Mouse (Mus musculus) monocyte, adult 5-6 weeks (primary cell): ENCODE measurements around the gene Scgb1b3. TPM values are rescaled to one million over a fixed set of nuclear protein-coding genes. Genes with fewer than 3 reads are reported as not detected.

Experiments
- ATAC-seq: fragments of 153-309, 156-312 bp; replicated peaks from 2 replicates; pipeline ENCODE4 v1.8.0; 2017; ENCODE audit warnings: mild to moderate bottlenecking; ENCODE audit not compliant: low TSS enrichment, insufficient number of reproducible peaks, severe bottlenecking, poor library complexity, low FRiP score
- total RNA-seq: library from RNA; stranded (forward); fragments of 200-1000, 200-491, 200-594 nt; gene quantifications from 3 replicates; pipeline ENCODE4 v1.2.3, GENCODE M21; 2017

Scgb1b3 gene
- not detected in 3 replicates for total RNA-seq

DNA sequence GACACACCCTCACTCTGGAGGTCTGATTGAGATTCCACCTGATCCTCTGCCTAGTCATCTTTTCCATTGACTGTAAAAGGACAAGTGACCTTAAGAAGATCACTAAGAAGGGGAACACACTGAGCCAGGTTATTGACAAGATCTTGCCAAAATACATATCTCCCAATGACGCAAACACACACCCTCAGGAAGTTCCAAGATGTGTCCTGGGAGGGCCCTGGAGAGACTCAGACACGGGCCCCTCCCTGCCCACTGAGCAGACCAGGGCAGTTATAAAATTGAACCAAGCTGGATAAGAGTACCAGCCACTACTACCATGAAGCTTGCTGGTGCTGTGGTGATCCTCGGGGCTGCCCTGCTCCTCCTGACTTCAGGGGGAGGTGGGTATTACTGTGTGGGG is at the start of gene Scgb1b3:
Gene Scgb1b3, plus strand, starts transcription at position 301 of the 400 bp plus-strand sequence.
- no peak for ATAC-seq

GRCm38 (mm10) chr7:31362022-31362560 is 13.3 kb upstream of the Scgb1b3 start, which contains the start of gene Scgb2b3:
Gene Scgb2b3 (minus strand): TSS chr7:31362072.
- no peak for ATAC-seq

Other genes with a start within 250 kb of the Scgb1b3 start
- 3.0 to 4.3 TPM (median 4.1 TPM) in 3 replicates for gene Scn1b, start 248.6 kb upstream of the Scgb1b3 start, total RNA-seq
- 60.2 to 141 TPM (median 71.3 TPM) in 3 replicates for gene Gramd1a, start 219.7 kb upstream of the Scgb1b3 start, total RNA-seq
- gene Scgb2b2, start 85.1 kb upstream of the Scgb1b3 start, total RNA-seq: not detected in 3 replicates
- gene Scgb1b2, start 83.8 kb upstream of the Scgb1b3 start, total RNA-seq: not detected in 3 replicates
- not detected in 3 replicates for gene Scgb2b3, start 13.5 kb upstream of the Scgb1b3 start, total RNA-seq